Mouse (Mus musculus) brain, embryonic 14.5 days (tissue): Measurements from ENCODE around the gene Atp5g1.

Experiments
- CTCF ChIP-seq: fragments of 200-500 bp; IDR thresholded peaks from 2 replicates; pipeline ENCODE4 v1.5.1; 2012; ENCODE audit warnings: inconsistent platforms, mild to moderate bottlenecking, moderate library complexity, borderline replicate concordance; ENCODE audit not compliant: insufficient read depth, insufficient read length; ENCODE audit errors: extremely low read depth
- POLR2A ChIP-seq: fragments of 200-500 bp; IDR thresholded peaks from 2 replicates; pipeline ENCODE4 v1.6.1; 2012; ENCODE audit warnings: mild to moderate bottlenecking, inconsistent platforms, borderline replicate concordance; ENCODE audit not compliant: poor library complexity, insufficient read depth, insufficient read length, severe bottlenecking; ENCODE audit errors: extremely low read depth

DNA sequence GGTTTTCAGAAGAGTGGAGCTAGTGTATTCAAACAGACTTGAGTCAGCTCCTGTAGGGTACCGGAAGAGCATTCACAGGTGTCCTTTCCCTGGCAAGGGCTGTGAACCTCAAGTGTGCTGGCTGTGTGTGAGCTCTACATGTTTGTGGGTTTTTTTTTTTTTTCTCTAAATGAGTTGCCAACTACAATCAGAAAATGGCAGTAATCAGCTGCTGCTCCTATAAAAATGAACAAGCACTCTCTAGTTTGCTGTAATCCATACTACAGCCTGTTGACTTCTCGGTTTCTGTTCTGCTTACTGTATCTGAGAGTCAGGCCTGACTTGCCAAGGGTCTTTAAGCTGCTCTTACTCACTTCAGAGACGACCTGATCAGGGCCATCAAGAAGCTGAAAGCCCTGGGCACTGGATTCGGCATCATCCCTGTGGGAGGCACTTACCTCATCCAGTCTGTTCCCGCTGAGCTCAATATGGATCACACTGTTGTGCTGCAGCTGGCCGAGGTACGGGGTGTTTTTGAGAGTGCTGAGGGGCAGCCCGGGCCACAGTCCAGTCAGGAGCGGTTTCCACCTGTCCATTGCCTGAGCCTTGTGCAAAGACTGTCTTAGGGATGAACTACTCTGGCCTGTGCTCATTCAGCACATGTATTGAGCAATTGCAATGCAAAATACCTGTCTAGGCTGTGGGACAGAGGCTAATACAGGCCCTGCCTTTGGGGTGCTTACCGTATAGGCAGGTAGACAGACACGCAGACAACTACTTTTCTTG, 30.5 kb downstream of the Atp5g1 start:
- no peak for TF ChIP-seq POLR2A
- no peak for TF ChIP-seq CTCF
